Mouse (Mus musculus): ENCODE measurements around the gene Adamtsl4. TPM values are rescaled to one million over a fixed set of nuclear protein-coding genes. Genes with fewer than 3 reads are reported as not detected.

Gene Adamtsl4
- polyA plus RNA-seq, 1 experiment from 2014 or later, result 2.6 TPM

DNA sequence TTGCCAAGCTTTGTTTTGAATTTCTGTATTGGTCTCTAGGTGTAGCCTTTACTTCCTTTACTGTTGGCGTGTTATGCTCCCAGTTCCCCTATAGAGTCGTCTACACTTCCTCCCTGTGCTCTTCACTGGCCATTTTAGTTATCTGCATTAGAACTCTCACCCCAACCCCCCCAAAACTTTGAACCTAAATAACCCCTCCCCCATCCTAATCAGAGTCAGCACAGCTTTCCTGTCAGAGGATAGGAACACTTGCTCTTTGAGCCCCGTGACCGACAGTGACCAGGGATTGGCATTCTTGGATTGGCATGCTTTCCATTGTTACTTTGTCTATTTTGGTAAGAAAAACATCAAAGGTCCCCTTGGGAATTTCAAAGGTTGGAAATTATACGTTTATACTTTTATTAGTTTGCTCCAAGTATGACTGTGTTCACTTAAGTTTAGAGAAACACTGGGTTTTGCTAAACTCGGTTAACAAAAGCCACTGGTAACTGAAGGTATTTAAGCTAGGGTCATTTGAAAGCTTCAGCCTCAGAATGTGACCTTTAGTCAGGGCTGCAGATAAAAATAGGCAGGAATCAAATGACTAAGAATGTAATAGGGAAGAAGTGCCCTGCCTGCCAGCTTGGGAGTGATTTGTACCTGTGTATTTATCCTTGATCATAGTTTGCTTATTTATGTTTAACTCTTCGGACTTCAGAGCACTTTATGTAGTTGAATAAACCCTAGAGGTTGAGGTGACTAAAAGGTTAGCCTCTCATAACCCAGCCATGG lies 25.6 kb downstream of the Adamtsl4 start:
- Histone ChIP-seq H3K36me3 (replicated peaks; ENCODE audit: insufficient read depth, low read length) (peaks cover 42% of the 10 kb centered on the region), H3K4me2 (ENCODE audit: low read depth, low read length) (peak overlapping the region; percentile 78), H3K4me3 (ENCODE audit: low read depth, low read length) (peak overlapping the region; percentile 99), H3K4me1 (ENCODE audit: insufficient read depth) (peaks cover 66% of the 10 kb centered on the region), H3K9me3 (ENCODE audit: low read length) (no peaks in the 10 kb centered on the region), H3K9ac (replicated peaks) (peak overlapping the region; percentile 35; the same call in 1 of the 2 replicates), H3K27ac (ENCODE audit: low read depth) (peak overlapping the region; percentile 99), H3K27me3 (ENCODE audit: insufficient read depth, low read length) (no peaks in the 10 kb centered on the region)
- TF ChIP-seq EP300 (IDR thresholded peaks at IDR 0.05; ENCODE audit: low read depth) (peak; percentile 38), CTCF (IDR thresholded peaks at IDR 0.05; ENCODE audit: low read depth) (no peak)
- no peak for ATAC-seq
- no peak for DNase-seq
- WGBS (ENCODE audit: insufficient replicate concordance), result 18% methylated on average over 7 of the region's 7 CpGs

DNA sequence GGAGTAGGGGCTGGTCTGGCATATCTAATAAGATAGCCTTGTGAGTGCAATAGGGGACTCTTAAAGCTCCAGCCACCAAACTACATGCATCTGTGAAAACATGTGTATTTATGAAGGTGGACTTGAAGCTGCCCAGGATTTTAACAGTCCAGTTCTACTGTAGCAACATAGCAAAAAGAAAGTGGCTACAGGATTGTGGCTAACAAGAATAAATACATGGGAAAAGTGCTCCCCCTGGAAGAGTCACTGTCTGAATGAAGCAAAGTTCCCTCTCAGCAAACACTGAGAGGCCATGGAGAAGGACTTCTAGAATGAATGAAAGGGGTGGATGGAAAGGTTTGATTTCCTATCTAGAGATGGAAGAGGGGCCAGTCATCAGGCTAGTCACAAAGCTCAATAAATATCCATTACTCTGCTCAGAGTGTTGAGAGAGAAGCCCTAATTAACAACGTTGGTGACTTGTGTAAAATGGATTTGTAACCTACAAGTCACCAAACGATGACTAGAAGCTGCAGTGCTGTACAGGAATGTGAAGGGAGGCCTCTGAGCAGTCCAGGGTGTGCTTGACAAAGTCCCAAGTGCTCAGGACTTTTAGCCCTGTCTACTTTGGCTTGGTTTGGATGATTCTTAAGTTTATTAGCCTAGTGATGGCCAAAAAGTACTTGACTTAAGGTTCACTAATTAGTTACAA lies 26.8 kb downstream of the Adamtsl4 start:
- peak overlapping the region; percentile 99 for H3K9ac ChIP-seq (replicated peaks)
- peak overlapping the region; percentile 99 for H3K27ac ChIP-seq (ENCODE audit: low read depth)
- H3K4me1 ChIP-seq (ENCODE audit: insufficient read depth), result peaks cover 54% of the 10 kb centered on the region
- peak overlapping the region; percentile 99 for H3K4me3 ChIP-seq (ENCODE audit: low read depth, low read length)
- DNase-seq (no peak), ATAC-seq (no peak)
- H3K27me3 ChIP-seq (ENCODE audit: insufficient read depth, low read length), result no peaks in the 10 kb centered on the region
- WGBS (ENCODE audit: insufficient replicate concordance), result 20% methylated on average over 2 of the region's 2 CpGs
- peak overlapping the region; percentile 78 for H3K4me2 ChIP-seq (ENCODE audit: low read depth, low read length)
- no peak for TF ChIP-seq EP300 (IDR thresholded peaks at IDR 0.05; ENCODE audit: low read depth)
- no peak for TF ChIP-seq CTCF (IDR thresholded peaks at IDR 0.05; ENCODE audit: low read depth)
- no peaks in the 10 kb centered on the region for H3K9me3 ChIP-seq (ENCODE audit: low read length)
- H3K36me3 ChIP-seq (replicated peaks; ENCODE audit: insufficient read depth, low read length), result peaks cover 42% of the 10 kb centered on the region

DNA sequence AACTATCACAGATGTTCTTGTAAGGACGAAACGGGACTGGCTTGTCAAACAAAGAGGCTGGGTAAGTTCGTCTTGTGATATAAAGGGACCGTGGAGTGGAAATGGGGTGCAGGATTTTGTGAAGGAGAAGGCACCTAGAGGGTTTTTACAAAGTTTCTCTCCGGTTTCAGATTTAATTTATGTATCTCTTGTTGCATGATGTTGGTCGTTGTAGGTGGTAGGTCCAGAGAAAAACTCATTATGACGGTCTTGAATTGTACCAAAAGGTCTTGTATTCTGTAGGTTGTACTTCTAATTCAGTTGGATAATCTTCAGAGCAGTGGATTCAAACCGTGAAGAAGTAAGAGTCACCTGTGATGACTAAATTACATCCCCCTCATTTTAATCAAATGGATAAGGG lies 27.8 kb downstream of the Adamtsl4 start:
- Histone ChIP-seq H3K36me3 (replicated peaks; ENCODE audit: insufficient read depth, low read length) (peaks cover 42% of the 10 kb centered on the region), H3K27me3 (ENCODE audit: insufficient read depth, low read length) (no peaks in the 10 kb centered on the region), H3K9ac (replicated peaks) (peak overlapping the region; percentile 99), H3K4me1 (ENCODE audit: insufficient read depth) (peaks cover 49% of the 10 kb centered on the region), H3K4me3 (ENCODE audit: low read depth, low read length) (peak overlapping the region; percentile 99), H3K9me3 (ENCODE audit: low read length) (no peaks in the 10 kb centered on the region), H3K4me2 (ENCODE audit: low read depth, low read length) (peak overlapping the region; percentile 78), H3K27ac (ENCODE audit: low read depth) (peak overlapping the region; percentile 99)
- under 1% methylated on average over 8 of the region's 8 CpGs for WGBS (ENCODE audit: insufficient replicate concordance)
- TF ChIP-seq EP300 (IDR thresholded peaks at IDR 0.05; ENCODE audit: low read depth) (no peak), CTCF (IDR thresholded peaks at IDR 0.05; ENCODE audit: low read depth) (no peak)
- DNase-seq (no peak), ATAC-seq (no peak)

DNA sequence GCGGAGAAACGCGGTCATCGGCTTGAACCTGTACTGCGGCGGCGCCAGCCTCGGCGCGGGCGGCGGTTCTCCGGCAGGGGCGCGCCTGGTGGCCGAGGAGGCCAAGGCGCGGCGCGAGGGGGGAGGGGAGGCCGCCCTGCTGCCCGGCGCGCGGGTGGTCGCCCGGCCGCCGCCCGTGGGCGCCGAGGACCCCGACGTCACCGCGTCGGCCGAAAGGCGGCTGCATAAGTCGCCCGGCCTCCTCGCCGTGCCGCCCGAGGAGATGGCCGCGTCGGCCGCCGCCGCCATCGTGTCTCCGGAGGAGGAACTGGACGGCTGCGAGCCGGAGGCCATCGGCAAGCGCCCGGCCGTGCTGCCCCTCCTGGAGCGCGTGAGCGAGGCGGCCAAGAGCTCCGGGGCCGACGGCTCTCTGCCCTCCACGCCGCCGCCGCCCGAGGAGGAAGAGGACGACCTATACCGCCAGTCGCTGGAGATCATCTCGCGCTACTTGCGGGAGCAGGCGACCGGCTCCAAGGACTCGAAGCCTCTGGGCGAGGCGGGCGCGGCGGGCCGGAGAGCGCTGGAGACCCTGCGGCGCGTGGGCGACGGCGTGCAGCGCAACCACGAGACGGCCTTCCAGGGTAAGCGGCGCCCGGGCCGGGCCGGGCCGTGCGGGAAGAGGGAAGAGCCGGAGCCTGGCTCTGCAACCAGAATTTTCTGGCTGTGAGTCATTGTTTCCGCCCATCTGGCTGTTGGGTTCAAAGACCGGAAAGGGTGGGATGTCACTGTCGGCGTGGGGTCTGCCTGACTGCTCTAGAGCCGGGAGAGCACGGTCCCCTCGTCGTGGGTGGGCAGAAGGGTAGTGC lies 28.6 kb downstream of the Adamtsl4 start:
- H3K27me3 ChIP-seq (ENCODE audit: insufficient read depth, low read length), result no peaks in the 10 kb centered on the region
- H3K4me3 ChIP-seq (ENCODE audit: low read depth, low read length), result peak overlapping the region; percentile 99
- H3K9ac ChIP-seq (replicated peaks), result peak overlapping the region; percentile 99
- peak overlapping the region; percentile 99 for H3K27ac ChIP-seq (ENCODE audit: low read depth)
- H3K9me3 ChIP-seq (ENCODE audit: low read length), result no peaks in the 10 kb centered on the region
- DNase-seq (peak; percentile 78), ATAC-seq (peak; percentile 26)
- under 1% methylated on average over 77 of the region's 113 CpGs for WGBS (ENCODE audit: insufficient replicate concordance)
- H3K36me3 ChIP-seq (replicated peaks; ENCODE audit: insufficient read depth, low read length), result peaks cover 37% of the 10 kb centered on the region
- peak overlapping the region; percentile 78 for H3K4me2 ChIP-seq (ENCODE audit: low read depth, low read length)
- TF ChIP-seq EP300 (IDR thresholded peaks at IDR 0.05; ENCODE audit: low read depth), result no peak; the same call in 1 of the 2 replicates
- no peak for TF ChIP-seq CTCF (IDR thresholded peaks at IDR 0.05; ENCODE audit: low read depth)
- H3K4me1 ChIP-seq (ENCODE audit: insufficient read depth), result peaks cover 46% of the 10 kb centered on the region

DNA sequence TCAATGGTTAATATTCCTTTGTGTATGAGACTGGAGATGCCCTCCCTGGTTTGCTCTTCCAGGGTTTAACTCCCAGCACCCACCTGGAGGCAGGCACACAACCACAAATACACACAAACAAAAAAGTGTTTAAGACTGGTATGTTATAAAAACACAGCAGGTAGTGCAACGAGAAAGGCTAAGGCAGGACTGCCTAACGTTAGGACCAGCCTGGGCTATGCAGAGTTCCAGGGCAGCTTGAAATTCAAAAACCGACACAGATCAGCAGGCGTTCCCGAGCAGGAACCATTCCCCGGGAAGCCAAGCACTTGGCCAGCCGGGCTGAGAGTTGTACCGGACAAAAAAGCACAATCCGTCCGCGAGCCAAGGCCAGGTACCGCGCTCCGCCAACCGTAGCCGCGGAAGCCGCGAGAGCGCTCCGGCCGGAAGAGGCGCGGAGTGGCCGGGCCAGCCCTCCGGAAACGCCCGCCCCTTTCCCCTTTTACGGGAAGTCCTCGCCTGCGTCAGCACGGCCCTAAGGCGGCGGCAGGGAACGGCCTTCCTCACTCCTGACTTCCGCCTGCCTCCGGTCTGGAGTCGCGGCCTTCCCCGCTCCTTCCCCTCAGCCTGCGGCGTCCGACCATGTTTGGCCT lies 29.4 kb downstream of the Adamtsl4 start, which contains the start of gene Mcl1:
Gene Mcl1 (plus strand): TSS at position 553 of the 632 bp plus-strand sequence.
- peaks cover 30% of the 10 kb centered on the region for H3K36me3 ChIP-seq (replicated peaks; ENCODE audit: insufficient read depth, low read length)
- no peaks in the 10 kb centered on the region for H3K9me3 ChIP-seq (ENCODE audit: low read length)
- peak within 1 kb of the TSS; percentile 99 for H3K4me3 ChIP-seq (ENCODE audit: low read depth, low read length)
- TF ChIP-seq EP300 (IDR thresholded peaks at IDR 0.05; ENCODE audit: low read depth), result peak; percentile 75
- TF ChIP-seq CTCF (IDR thresholded peaks at IDR 0.05; ENCODE audit: low read depth), result peak; percentile 22
- peak within 1 kb of the TSS; percentile 99 for H3K27ac ChIP-seq (ENCODE audit: low read depth)
- H3K4me1 ChIP-seq (ENCODE audit: insufficient read depth), result peaks cover 46% of the 10 kb centered on the region
- DNase-seq (peak; percentile 97), ATAC-seq (peak; percentile 93)
- H3K27me3 ChIP-seq (ENCODE audit: insufficient read depth, low read length), result no peaks in the 10 kb centered on the region
- under 1% methylated on average over 41 of the region's 43 CpGs for WGBS (ENCODE audit: insufficient replicate concordance)
- H3K4me2 ChIP-seq (ENCODE audit: low read depth, low read length), result peak within 1 kb of the TSS; percentile 78
- peak within 1 kb of the TSS; percentile 99 for H3K9ac ChIP-seq (replicated peaks)
